Mouse (Mus musculus): Measurements from ENCODE around the gene Dcdc2c. TPM values are rescaled to one million over a fixed set of nuclear protein-coding genes. Genes with fewer than 3 reads are reported as not detected.

The Dcdc2c gene
- total RNA-seq, 2 experiments from 2014 or later, result 0.53 to 1.0 TPM

- intact Hi-C loops (cut with DNase I), result no loop called here
- peak in 1 of 2 experiments; percentile 22 for DNase-seq (ENCODE audit: low spot score in 2 of 2)
Observed at GRCm38 (mm10) chr12:28460951-28461431, 91.2 kb downstream of the Dcdc2c start.

- intact Hi-C loops (cut with DNase I), result no loop called here
- no peak for DNase-seq (ENCODE audit: low spot score in 2 of 2)
Observed at GRCm38 (mm10) chr12:28460523-28460922, 91.7 kb downstream of the Dcdc2c start.

DNA sequence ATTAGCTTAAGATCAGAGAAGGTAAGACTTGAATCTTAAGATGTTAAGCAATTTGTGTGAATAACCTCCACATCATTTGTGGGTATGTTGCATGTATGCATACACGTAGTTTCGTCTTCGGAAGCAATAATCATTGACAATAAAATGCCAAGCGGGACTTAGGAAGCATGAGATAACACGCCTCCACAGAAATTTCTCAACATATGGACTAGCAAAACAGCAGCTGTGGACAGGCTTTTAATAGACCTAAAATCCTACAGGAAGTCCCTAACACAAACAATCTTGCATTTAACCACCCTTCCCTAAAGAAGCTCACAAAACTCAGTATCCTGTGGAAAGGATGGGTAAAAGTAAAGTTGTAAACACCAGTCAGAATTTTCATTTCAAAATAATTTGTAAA, 93.4 kb downstream of the Dcdc2c start:
- intact Hi-C loops (cut with DNase I), result no loop called here
- peak in 1 of 2 experiments; percentile 27 for DNase-seq (ENCODE audit: low spot score in 2 of 2)

- intact Hi-C loops (cut with DNase I), result no loop called here
- DNase-seq (ENCODE audit: low spot score in 2 of 2), result no peak
Observed at GRCm38 (mm10) chr12:28436536-28436935, 115.7 kb downstream of the Dcdc2c start.

GRCm38 (mm10) chr12:28432729-28433067, 119.5 kb downstream of the Dcdc2c start:
- intact Hi-C loops (cut with DNase I), result loop anchor here (1.0 to 5.0 kb wide), 3 partner anchors 835 to 1899 kb away; partner anchors contain the start of gene Sox11
- DNase-seq (ENCODE audit: low spot score in 2 of 2), result no peak

GRCm38 (mm10) chr12:28431832-28432728, 120.1 kb downstream of the Dcdc2c start:
- peak; percentile 62 to 81 for DNase-seq (ENCODE audit: low spot score in 2 of 2)
- intact Hi-C loops (cut with DNase I), result loop anchor here (1.0 to 5.0 kb wide), 3 partner anchors 835 to 1899 kb away; partner anchors contain the start of gene Sox11

DNA sequence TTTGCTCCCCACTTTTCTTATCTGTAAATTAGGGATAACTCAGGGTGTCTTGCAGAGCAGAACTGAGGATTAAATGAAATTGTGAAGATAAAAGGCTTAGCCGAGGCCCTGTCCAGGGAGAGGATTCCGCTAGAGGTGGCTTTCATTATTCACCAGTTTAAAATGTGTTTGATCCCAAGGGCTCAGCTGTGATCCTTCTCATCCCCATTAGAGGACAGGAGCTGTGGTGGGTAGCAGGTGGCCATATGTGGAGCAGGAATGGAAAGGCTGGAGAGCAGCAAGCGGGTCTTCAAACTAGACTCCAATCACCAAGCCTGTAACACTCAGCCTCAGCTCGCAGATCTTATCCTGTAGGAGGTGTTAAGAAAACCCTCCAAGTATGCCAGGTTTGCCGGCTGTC, 122.3 kb downstream of the Dcdc2c start:
- DNase-seq (ENCODE audit: low spot score in 2 of 2), result no peak
- intact Hi-C loops (cut with DNase I), result loop anchor here (5.0 kb wide), 2 partner anchors 833 to 1088 kb away; partner anchors contain the start of gene Sox11

- intact Hi-C loops (cut with DNase I), result no loop called here
- DNase-seq (ENCODE audit: low spot score in 2 of 2), result no peak
Observed at GRCm38 (mm10) chr12:28416957-28417356, 135.2 kb downstream of the Dcdc2c start.

DNA sequence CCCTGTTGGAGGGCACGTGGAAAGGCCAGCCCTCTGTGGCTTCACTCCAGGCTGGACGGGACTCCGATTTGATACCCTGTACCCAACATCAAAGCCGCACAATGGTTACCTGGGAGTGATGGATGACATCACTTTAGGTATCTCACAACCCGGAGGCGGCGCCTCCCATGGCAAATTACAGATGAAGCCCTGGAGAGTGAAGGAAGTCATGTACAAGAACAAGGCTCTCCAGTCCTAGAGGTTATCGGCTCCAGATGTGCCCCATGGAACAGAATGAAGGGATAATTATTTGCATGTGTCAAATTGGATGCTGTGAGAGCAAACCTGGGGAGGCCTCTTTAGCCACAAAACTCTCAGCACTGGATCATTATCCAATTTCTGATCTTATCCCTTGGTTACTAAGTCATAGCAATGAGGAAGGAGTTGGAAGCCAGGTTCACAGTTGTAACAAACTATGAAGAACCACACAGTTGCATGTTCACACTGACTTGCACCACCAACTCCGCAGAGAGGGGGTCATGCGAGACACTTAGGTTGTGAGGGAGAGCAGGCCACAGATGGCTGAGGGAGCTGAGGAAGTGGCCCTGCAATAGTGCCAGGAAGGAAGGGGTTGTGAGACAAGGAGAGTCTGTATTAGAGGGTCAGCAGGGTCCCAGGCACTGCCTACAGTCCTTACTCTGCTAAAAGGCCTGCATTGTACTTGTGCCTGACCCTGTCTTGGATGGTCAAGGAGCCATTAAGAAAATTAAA, 144.4 kb downstream of the Dcdc2c start:
- DNase-seq (ENCODE audit: low spot score in 2 of 2), result no peak
- intact Hi-C loops (cut with DNase I), result no loop called here

DNA sequence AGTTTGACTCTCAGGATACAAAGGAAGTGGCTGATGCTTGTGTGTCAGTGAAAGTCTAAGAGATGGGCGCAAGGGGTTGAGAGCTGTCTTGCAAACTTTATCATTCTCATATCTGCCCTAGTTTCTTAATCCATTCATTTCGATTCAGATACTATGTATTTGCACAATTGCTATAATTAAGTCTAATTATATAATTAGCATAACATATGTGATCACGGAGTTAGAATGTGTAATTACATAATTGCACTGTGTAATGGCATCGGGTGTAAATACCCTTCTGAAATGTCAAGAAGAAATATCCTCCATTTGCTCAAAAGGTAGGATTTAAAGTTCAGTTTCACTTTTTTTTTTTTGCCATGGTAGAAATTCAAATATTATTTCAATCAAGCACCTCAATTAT, 149.9 kb downstream of the Dcdc2c start:
- no peak for DNase-seq (ENCODE audit: low spot score in 2 of 2)
- intact Hi-C loops (cut with DNase I), result no loop called here

DNA sequence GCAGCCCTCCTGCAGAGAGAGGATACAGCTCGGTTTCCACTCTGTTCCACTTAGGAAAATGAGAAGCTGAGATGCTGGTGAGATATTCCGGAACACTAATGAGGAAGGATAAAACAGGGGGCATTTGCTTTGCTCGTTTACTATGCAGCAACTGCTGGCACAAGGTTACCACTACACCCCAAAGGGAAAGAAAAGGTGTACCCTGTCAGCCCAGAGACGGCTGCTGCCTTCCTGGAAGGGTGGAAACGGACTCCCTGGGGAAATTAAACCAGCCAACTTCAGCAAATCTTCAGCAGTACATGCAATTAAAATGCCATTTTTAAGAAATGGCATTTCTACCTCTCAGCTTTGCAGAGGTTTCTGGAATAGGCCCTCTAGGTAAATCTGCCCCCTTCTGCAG, 150.8 kb downstream of the Dcdc2c start:
- intact Hi-C loops (cut with DNase I), result no loop called here
- no peak for DNase-seq (ENCODE audit: low spot score in 2 of 2)

- DNase-seq (ENCODE audit: low spot score in 2 of 2), result no peak
- intact Hi-C loops (cut with DNase I), result no loop called here
Observed at GRCm38 (mm10) chr12:28392129-28392528, 160.1 kb downstream of the Dcdc2c start.

Other genes with a start within 250 kb of the Dcdc2c start
- 1 to 10 TPM in 1 of 2 experiments, under 1 TPM in 1; 0.66 to 1.1 TPM for gene Allc, start 30.1 kb upstream of the Dcdc2c start, total RNA-seq (2021)
- under 1 TPM; 0.49 to 0.75 TPM for gene Colec11, start 71.0 kb upstream of the Dcdc2c start, total RNA-seq (2021)
- 100 to 1,000 TPM; 244 to 277 TPM for gene Rps7, start 83.6 kb upstream of the Dcdc2c start, total RNA-seq (2021)
- gene Rnaseh1, start 97.2 kb upstream of the Dcdc2c start, total RNA-seq (2021), result 10 to 100 TPM; 10.7 to 10.8 TPM
- gene Adi1, start 122.8 kb upstream of the Dcdc2c start, total RNA-seq (2021), result 10 to 100 TPM; 16.9 to 19.8 TPM
- gene Trappc12, start 198.1 kb upstream of the Dcdc2c start, total RNA-seq (2021), result 10 to 100 TPM; 53.6 to 57.0 TPM
- 10 to 100 TPM; 59.7 to 60.1 TPM for gene Eipr1, start 199.4 kb upstream of the Dcdc2c start, total RNA-seq (2021)

Measured in left cerebral cortex, postnatal 14 days (tissue).